In genomic region chr13:48851719-48852118, GRCm38 (mm10) we compare ENCODE assay signal across 11 mouse cellular contexts.
"Had no signal": no experiment of that assay in that cellular context is flagged by ENCODE, and none has a peak within 500 bp of the region (broad histone marks: within the 10 kb centered on the region; RNA-seq: fewer than 3 reads in every experiment).

No protein-coding gene starts in this region.

- H3K9ac ChIP-seq: kidney, embryonic 15.5 days; liver, embryonic 15.5 days; lung, embryonic 14.5 days; midbrain, embryonic 15.5 days; neural tube, embryonic 12.5 days had no signal

- H3K4me2 ChIP-seq: kidney, embryonic 15.5 days; liver, embryonic 11.5 days; liver, embryonic 15.5 days; lung, embryonic 14.5 days; midbrain, embryonic 15.5 days; neural tube, embryonic 12.5 days had no signal

- H3K27me3 ChIP-seq: kidney, embryonic 15.5 days; liver, embryonic 15.5 days; midbrain, embryonic 15.5 days; neural tube, embryonic 12.5 days had no signal

- ATAC-seq: midbrain, embryonic 15.5 days had no signal

- H3K36me3 ChIP-seq: kidney, embryonic 15.5 days; liver, embryonic 15.5 days; midbrain, embryonic 15.5 days; neural tube, embryonic 12.5 days had no signal

- H3K9me3 ChIP-seq: kidney, embryonic 15.5 days; limb, embryonic 10.5 days; liver, embryonic 15.5 days; midbrain, embryonic 15.5 days; neural tube, embryonic 12.5 days had no signal

- DNase-seq: kidney, adult 18-20 months; kidney, postnatal 14 days; lung, embryonic 14.5 days; thymus, postnatal 14 days had no signal

- H3K4me3 ChIP-seq: kidney, embryonic 15.5 days; limb, embryonic 10.5 days; liver, embryonic 15.5 days; midbrain, embryonic 15.5 days; neural tube, embryonic 12.5 days had no signal

- H3K27ac ChIP-seq: kidney, embryonic 15.5 days; limb, embryonic 10.5 days; liver, embryonic 15.5 days; neural tube, embryonic 12.5 days; stomach, postnatal 0 days had no signal
